Mouse (Mus musculus) liver, embryonic 13.5 days (tissue): Measurements from ENCODE around the gene Ano4. TPM values are rescaled to one million over a fixed set of nuclear protein-coding genes. Genes with fewer than 3 reads are reported as not detected.
A peak's percentile ranks its signal among the peaks of the same experiment; 100 is the strongest.

Experiments
- ATAC-seq: fragments of 200-750 bp; cut with Nextera tagmentation; 2 replicates; pipeline ENCODE4 v1.8.0; 2017; ENCODE audit warnings: low read depth, mild to moderate bottlenecking, moderate number of reproducible peaks, moderate library complexity
- DNase-seq: peaks from one replicate; pipeline ENCODE4 v3.0.0; 2022
- H3K27ac ChIP-seq: fragments of 300-500 bp; sonication (generic); 2 replicates; pipeline ENCODE4 v1.5.1; 2015; ENCODE audit warnings: moderate library complexity, mild to moderate bottlenecking, inconsistent platforms
- H3K27me3 ChIP-seq: fragments of 300-500 bp; sonication (generic); 2 replicates; pipeline ENCODE4 v1.6.1; 2015; ENCODE audit warnings: mild to moderate bottlenecking, inconsistent platforms
- H3K36me3 ChIP-seq: fragments of 300-500 bp; sonication (generic); 2 replicates; pipeline ENCODE4 v1.6.1; 2015; ENCODE audit warnings: mild to moderate bottlenecking, inconsistent platforms
- H3K4me1 ChIP-seq: fragments of 300-500 bp; sonication (generic); replicated peaks from 2 replicates; pipeline ENCODE4 v1.6.1; 2015; ENCODE audit warnings: inconsistent platforms
- H3K4me2 ChIP-seq: fragments of 300-500 bp; sonication (generic); 2 replicates; pipeline ENCODE4 v1.6.1; 2015; ENCODE audit warnings: inconsistent platforms, mild to moderate bottlenecking, moderate library complexity
- H3K4me3 ChIP-seq: fragments of 300-500 bp; sonication (generic); replicated peaks from 2 replicates; pipeline ENCODE4 v1.5.1; 2015; ENCODE audit warnings: mild to moderate bottlenecking, inconsistent platforms
- H3K9ac ChIP-seq: fragments of 300-500 bp; sonication (generic); 2 replicates; pipeline ENCODE4 v1.6.1; 2015; ENCODE audit warnings: mild to moderate bottlenecking, inconsistent platforms
- H3K9me3 ChIP-seq: fragments of 300-500 bp; sonication (generic); replicated peaks from 2 replicates; pipeline ENCODE4 v1.6.1; 2016; ENCODE audit warnings: inconsistent platforms
- WGBS: fragments of 180-500 bp; shearing (Covaris S2); methylation state at CpG from one replicate; pipeline ENCODE4 v1.1.7; 2015; ENCODE audit not compliant: insufficient replicate concordance; 5-methylcytosine and 5-hydroxymethylcytosine counted together
- polyA plus RNA-seq: library from polyadenylated mRNA; unstranded; fragments of >200 nt; fragmentation: Nextera tagmentation; extraction: Ambion mirVana; gene quantifications from 2 replicates; pipeline ENCODE4 v1.2.1, GENCODE M21; 2015

Ano4 gene
- polyA plus RNA-seq, 1 experiment from 2014 or later: 0.18 TPM

DNA sequence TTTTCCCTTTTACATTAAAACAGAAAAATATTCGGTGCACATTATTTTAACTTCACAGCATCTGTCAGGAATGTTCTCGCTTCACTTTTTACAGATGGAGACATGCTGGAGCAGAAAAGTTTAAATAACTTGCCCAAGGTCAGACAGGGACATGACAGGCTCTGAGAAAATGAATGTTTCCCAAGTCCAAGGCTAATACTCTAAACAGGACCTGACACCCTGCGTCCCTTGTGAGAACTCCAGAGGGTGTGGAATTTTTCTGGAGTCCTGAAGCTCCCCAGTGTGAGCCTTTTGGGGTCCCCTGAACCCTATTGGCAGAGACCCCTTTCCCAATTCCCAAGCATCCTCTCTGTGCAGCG lies 451 bp downstream of the Ano4 start:
- DNase-seq: no peak
- no peaks in the 10 kb centered on the region for H3K36me3 ChIP-seq
- no peak overlapping the region for H3K27ac ChIP-seq
- H3K9ac ChIP-seq: no peak overlapping the region
- H3K27me3 ChIP-seq: peaks cover 42% of the 10 kb centered on the region
- no peak for ATAC-seq
- WGBS: 13% methylated on average over 4 of the region's 4 CpGs
- peak overlapping the region; percentile 50 for H3K4me3 ChIP-seq
- H3K9me3 ChIP-seq: no peaks in the 10 kb centered on the region
- 0 out of 2 replicates have a peak, but pooled peaks cover 2% of the 10 kb centered on the region for H3K4me1 ChIP-seq
- peak overlapping the region; percentile 59 for H3K4me2 ChIP-seq

DNA sequence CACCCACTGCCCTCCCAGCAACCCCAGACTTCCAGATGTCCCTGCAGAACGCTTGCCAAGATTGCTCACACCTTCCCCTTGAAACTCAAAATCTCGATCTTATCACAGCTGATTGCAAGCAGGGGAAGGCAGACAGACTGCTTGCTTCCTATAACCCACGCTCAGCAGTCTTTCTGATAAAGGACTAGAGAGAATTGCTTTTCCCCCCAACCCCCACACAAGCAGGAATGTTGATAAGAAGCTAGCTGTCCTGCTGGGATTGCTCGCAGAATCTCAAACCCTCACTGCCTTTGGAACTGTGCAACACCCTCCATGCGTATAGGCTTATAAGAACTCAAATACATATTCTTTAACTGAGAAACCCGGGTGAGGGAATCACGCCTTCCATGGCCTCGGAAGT lies 846 bp downstream of the Ano4 start:
- H3K36me3 ChIP-seq: no peaks in the 10 kb centered on the region
- 9% methylated on average over 8 of the region's 8 CpGs for WGBS
- H3K27me3 ChIP-seq: peaks cover 42% of the 10 kb centered on the region
- no peak for DNase-seq
- H3K9ac ChIP-seq: no peak overlapping the region
- H3K4me1 ChIP-seq: 0 out of 2 replicates have a peak, but pooled peaks cover 2% of the 10 kb centered on the region
- ATAC-seq: no peak
- H3K4me3 ChIP-seq: no peak overlapping the region
- no peaks in the 10 kb centered on the region for H3K9me3 ChIP-seq
- no peak overlapping the region for H3K4me2 ChIP-seq
- no peak overlapping the region for H3K27ac ChIP-seq

- no peak overlapping the region for H3K9ac ChIP-seq
- H3K4me3 ChIP-seq: no peak overlapping the region
- no peak for DNase-seq
- no peaks in the 10 kb centered on the region for H3K36me3 ChIP-seq
- H3K27me3 ChIP-seq: no peaks in the 10 kb centered on the region
- no peaks in the 10 kb centered on the region for H3K9me3 ChIP-seq
- H3K4me2 ChIP-seq: no peak overlapping the region
- no peak overlapping the region for H3K27ac ChIP-seq
- ATAC-seq: no peak
- no peaks in the 10 kb centered on the region for H3K4me1 ChIP-seq
- WGBS: 80% methylated on average over 1 of the region's 1 CpGs
These were observed 14.3 kb downstream of the Ano4 start for GRCm38 (mm10) chr10:89330261-89330660.

DNA sequence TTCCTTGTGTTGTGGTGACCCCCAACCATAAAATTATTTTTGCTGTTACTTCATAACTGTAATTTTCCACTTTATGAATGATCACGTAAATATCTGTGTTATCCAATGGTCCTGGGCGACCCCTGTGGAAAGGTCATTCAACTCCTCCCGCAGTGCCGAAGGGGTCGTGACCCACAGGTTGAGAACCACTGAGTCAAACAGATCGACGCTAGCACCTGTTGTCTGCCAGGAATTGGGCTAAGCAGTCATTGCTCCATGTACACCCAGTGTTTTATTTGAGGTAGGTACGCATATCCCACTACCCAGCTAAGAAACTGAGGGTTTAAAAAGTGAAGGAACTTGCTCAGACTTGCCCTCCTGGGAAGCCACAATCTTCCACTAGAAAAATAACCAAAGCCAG lies 14.8 kb downstream of the Ano4 start:
- WGBS: 72% methylated on average over 8 of the region's 8 CpGs
- DNase-seq: no peak
- H3K27ac ChIP-seq: no peak overlapping the region
- no peaks in the 10 kb centered on the region for H3K4me1 ChIP-seq
- no peak overlapping the region for H3K4me2 ChIP-seq
- no peak overlapping the region for H3K9ac ChIP-seq
- no peaks in the 10 kb centered on the region for H3K9me3 ChIP-seq
- H3K36me3 ChIP-seq: no peaks in the 10 kb centered on the region
- no peak overlapping the region for H3K4me3 ChIP-seq
- H3K27me3 ChIP-seq: no peaks in the 10 kb centered on the region
- no peak for ATAC-seq

DNA sequence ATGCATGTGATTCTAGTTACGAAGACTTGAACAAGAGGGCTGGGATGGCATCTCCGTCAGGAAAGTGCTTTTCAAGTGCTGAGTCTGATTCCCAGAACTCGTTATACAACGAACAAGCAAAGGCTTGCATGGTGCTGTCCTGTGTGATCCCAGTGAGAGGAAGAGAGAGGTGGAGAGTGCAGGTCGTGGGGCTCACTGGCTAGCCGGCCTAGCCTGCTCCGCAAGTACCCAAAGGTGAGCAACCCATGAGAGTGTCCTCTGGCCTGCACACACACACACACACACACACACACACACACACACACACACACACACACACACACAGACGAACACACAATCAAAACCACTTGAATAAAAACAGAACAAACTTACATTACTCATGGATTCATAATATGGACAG lies 15.7 kb downstream of the Ano4 start:
- ATAC-seq: no peak
- WGBS: 64% methylated on average over 8 of the region's 8 CpGs
- no peaks in the 10 kb centered on the region for H3K36me3 ChIP-seq
- H3K4me3 ChIP-seq: no peak overlapping the region
- DNase-seq: no peak
- H3K27ac ChIP-seq: no peak overlapping the region
- no peaks in the 10 kb centered on the region for H3K4me1 ChIP-seq
- H3K9ac ChIP-seq: no peak overlapping the region
- H3K9me3 ChIP-seq: no peaks in the 10 kb centered on the region
- H3K27me3 ChIP-seq: no peaks in the 10 kb centered on the region
- H3K4me2 ChIP-seq: no peak overlapping the region

DNA sequence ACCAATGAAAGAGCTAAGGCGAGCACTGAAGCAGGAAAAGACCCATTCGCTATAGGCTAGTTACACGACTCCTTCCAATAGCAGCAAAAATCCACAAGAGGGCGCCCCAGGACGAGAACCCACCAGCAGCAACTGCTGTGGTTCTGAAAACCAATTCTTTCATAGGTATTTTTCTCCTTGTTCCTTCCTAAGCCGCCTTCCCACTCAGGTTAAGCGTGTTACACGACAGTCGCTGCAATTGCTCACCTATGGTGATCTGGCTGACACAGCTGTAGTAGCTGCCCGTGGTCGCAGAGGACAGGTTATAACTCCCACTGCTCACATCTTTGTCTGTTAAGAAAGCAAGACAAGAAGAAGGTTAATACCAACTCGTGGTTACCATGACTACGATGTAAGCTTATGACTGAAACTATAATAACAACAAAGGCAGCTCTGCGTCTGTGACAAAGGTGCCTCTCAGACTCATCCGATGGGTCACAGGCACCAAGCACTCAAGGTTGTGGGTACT lies 17.5 kb downstream of the Ano4 start:
- no peaks in the 10 kb centered on the region for H3K27me3 ChIP-seq
- no peak overlapping the region for H3K4me2 ChIP-seq
- H3K9me3 ChIP-seq: no peaks in the 10 kb centered on the region
- DNase-seq (peak; percentile 14), ATAC-seq (no peak)
- no peaks in the 10 kb centered on the region for H3K4me1 ChIP-seq
- H3K27ac ChIP-seq: no peak overlapping the region
- no peak overlapping the region for H3K9ac ChIP-seq
- no peak overlapping the region for H3K4me3 ChIP-seq
- WGBS: 26% methylated on average over 15 of the region's 15 CpGs
- H3K36me3 ChIP-seq: no peaks in the 10 kb centered on the region

DNA sequence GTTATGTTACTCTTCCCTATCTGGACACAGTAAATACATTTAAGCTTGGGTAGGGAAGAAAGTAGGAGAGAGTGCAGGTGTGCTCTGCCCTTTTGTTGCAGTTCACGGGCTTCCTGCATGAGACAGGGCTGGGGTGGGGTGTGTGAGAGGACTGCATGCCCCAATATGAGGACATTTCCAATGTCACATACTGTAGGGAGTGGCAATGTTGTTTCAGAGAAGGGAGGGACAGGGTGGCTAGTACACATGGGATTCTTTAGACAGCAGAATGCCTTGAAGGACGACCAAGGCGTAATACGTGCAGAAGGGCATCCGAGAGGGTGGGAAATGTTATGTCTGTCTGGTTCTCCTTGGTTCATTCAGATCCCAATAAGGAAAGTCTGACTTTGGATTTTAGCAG lies 18.2 kb downstream of the Ano4 start:
- Histone ChIP-seq H3K4me1 (no peaks in the 10 kb centered on the region), H3K27me3 (no peaks in the 10 kb centered on the region), H3K4me3 (no peak overlapping the region), H3K4me2 (no peak overlapping the region), H3K9me3 (no peaks in the 10 kb centered on the region), H3K36me3 (no peaks in the 10 kb centered on the region), H3K9ac (no peak overlapping the region), H3K27ac (no peak overlapping the region)
- WGBS: 73% methylated on average over 5 of the region's 5 CpGs
- DNase-seq: no peak
- no peak for ATAC-seq

GRCm38 (mm10) chr10:89307566-89307965 lies 37.0 kb downstream of the Ano4 start:
- no peak for DNase-seq
- Histone ChIP-seq H3K27ac (no peak overlapping the region), H3K36me3 (no peaks in the 10 kb centered on the region), H3K9ac (no peak overlapping the region), H3K4me2 (no peak overlapping the region), H3K4me3 (no peak overlapping the region), H3K27me3 (no peaks in the 10 kb centered on the region), H3K9me3 (no peaks in the 10 kb centered on the region), H3K4me1 (no peaks in the 10 kb centered on the region)
- no peak for ATAC-seq

DNA sequence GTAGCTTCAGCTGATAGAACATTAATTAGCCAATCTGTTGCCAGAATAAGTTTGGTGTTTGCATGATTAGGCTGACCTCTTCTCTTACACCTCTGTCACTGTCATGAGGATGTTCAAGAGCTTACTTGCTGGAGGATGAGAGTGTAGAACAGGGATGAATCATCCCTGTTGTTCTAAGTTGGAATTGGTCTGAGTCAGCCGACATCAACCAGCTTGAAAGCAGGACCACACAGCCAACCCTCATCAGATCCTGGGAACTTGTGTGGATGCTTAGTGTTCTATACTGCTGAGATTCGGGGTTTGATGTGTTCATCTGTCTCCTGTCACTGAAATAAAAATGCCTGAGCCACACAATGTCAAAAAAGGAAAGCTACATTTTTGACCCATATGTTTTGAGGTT lies 44.2 kb downstream of the Ano4 start:
- H3K4me2 ChIP-seq: no peak overlapping the region
- no peak overlapping the region for H3K27ac ChIP-seq
- H3K36me3 ChIP-seq: no peaks in the 10 kb centered on the region
- no peak for ATAC-seq
- no peaks in the 10 kb centered on the region for H3K27me3 ChIP-seq
- H3K9me3 ChIP-seq: no peaks in the 10 kb centered on the region
- H3K4me1 ChIP-seq: no peaks in the 10 kb centered on the region
- DNase-seq: no peak
- WGBS: 36% methylated on average over 2 of the region's 2 CpGs
- no peak overlapping the region for H3K9ac ChIP-seq
- no peak overlapping the region for H3K4me3 ChIP-seq

- H3K27me3 ChIP-seq: no peaks in the 10 kb centered on the region
- 41% methylated on average over 3 of the region's 3 CpGs for WGBS
- H3K4me1 ChIP-seq: no peaks in the 10 kb centered on the region
- H3K4me2 ChIP-seq: no peak overlapping the region
- ATAC-seq: no peak
- no peaks in the 10 kb centered on the region for H3K36me3 ChIP-seq
- H3K9ac ChIP-seq: no peak overlapping the region
- H3K9me3 ChIP-seq: no peaks in the 10 kb centered on the region
- no peak for DNase-seq
- H3K27ac ChIP-seq: no peak overlapping the region
- no peak overlapping the region for H3K4me3 ChIP-seq
These were observed 51.8 kb downstream of the Ano4 start for GRCm38 (mm10) chr10:89292784-89293183.

GRCm38 (mm10) chr10:89290698-89291097 lies 53.9 kb downstream of the Ano4 start:
- H3K4me3 ChIP-seq: no peak overlapping the region
- H3K36me3 ChIP-seq: no peaks in the 10 kb centered on the region
- H3K9ac ChIP-seq: no peak overlapping the region
- no peaks in the 10 kb centered on the region for H3K9me3 ChIP-seq
- ATAC-seq: no peak
- DNase-seq: no peak
- H3K4me1 ChIP-seq: no peaks in the 10 kb centered on the region
- H3K27ac ChIP-seq: no peak overlapping the region
- H3K4me2 ChIP-seq: no peak overlapping the region
- 49% methylated on average over 6 of the region's 6 CpGs for WGBS
- no peaks in the 10 kb centered on the region for H3K27me3 ChIP-seq

GRCm38 (mm10) chr10:89289290-89289689 lies 55.3 kb downstream of the Ano4 start:
- no peak overlapping the region for H3K9ac ChIP-seq
- H3K36me3 ChIP-seq: no peaks in the 10 kb centered on the region
- no peak overlapping the region for H3K4me3 ChIP-seq
- H3K27ac ChIP-seq: no peak overlapping the region
- DNase-seq (no peak), ATAC-seq (no peak)
- H3K4me1 ChIP-seq: no peaks in the 10 kb centered on the region
- no peaks in the 10 kb centered on the region for H3K9me3 ChIP-seq
- H3K27me3 ChIP-seq: no peaks in the 10 kb centered on the region
- 60% methylated on average over 4 of the region's 4 CpGs for WGBS
- H3K4me2 ChIP-seq: no peak overlapping the region
